Mouse (Mus musculus) central nervous system, embryonic 11.5 days (tissue): ENCODE results near the gene Naga. TPM values are rescaled to one million over a fixed set of nuclear protein-coding genes. Genes with fewer than 3 reads are reported as not detected.

ENCODE experiments used
- polyA plus RNA-seq: library from polyadenylated mRNA; depleted of rRNA; stranded (reverse); fragments of >200 nt; gene quantifications from 2 replicates; pipeline ENCODE4 v1.2.3, GENCODE M21; 2012; rRNA removed

Naga gene
- polyA plus RNA-seq: 47.0 and 64.3 TPM in 2 replicates

GRCm38 (mm10) chr15:82338593-82339112, at the start of gene Naga, which contains the start of the genes Pheta2 and Smdt1:
Gene Naga, minus strand, starts transcription at chr15:82338925.
Gene Pheta2, plus strand, starts transcription at chr15:82338942.
Gene Smdt1, plus strand, starts transcription at chr15:82338959.

DNA sequence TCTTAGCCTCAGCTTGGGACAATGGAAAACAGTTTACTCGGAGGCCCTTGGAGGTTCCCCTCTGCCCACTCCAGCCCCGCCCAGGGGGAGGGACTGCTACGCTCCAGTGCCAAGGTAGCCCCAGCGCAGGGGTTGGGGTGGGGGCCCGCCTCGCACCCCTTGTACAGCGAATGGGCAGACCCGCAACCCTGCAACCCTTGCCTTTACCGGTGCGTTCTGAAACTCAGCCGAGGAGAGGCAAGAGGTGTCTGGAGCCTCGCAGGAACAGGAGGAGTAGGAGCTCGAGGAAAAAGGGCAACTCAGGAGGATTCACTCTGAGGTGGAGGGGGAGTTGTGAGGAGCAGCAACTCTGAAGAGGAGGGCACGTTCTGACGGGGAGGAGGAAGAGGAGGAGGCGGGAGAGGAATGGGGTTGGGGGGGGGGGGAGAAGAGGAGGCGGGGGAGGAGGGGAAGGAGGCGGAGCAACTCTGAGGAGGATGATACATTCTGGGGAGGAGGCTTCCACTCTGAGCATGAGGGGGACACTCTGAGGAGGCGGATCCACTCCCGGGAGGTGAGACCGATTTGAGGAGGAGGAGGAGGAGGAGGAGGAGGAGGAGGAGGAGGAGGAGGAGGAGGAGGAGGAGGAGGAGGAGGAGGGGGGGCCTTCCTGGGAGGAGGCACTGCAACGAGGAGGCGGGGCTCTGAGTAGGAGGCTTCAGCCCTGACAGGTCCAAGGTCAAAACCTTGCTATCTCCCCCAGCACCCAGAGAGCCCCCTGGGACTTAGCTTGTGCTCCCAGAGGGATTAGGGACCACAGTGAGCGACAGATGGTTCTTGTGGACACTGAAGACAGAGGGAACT, 41.4 kb upstream of the Naga start, which contains the start of gene Cyp2d22:
Gene Cyp2d22, minus strand, starts transcription at position 390 of the 843 bp plus-strand sequence.

DNA sequence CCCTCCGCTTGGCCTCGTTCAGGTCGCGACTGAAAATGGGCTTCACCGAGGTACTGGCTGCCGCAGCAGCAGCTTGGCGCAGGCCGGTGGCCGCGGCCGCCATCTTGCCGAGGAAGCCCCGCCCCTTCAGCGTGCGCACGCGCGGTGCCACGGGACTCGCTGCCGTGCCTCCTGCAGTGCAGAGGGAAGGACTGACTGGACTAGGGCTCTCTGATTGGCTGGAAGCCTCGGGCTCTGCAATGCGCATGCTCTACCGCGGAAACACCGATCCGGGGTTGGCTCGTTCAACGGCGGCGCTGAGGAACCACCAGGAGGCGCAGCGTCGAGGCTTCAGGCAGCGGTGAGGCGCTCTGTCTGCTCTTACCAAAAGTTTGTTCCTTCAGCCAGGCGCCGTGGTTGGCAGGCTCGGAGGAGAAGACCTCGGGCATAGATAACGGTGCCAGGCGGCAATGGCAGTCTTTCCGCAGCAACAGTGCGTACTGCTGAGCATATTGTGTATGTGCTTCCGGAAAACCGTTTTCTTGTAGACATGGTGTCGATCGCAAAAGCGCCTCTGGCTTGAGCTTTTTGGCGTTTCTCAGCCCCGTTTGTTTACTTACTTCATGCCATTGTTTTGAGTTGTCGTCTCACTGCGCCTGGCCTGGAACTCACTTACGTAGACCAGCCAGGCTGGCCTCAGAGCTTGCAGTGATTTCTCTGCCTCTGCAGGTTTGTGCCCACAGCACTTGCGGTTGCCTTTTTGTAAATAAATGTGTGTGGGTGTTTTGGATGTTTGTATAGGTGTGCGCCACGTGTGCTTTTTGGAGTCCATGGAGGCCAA, 15.6 kb upstream of the Naga start, which contains the start of gene Ndufa6:
Gene Ndufa6, minus strand, starts transcription at position 197 of the 820 bp plus-strand sequence.

DNA sequence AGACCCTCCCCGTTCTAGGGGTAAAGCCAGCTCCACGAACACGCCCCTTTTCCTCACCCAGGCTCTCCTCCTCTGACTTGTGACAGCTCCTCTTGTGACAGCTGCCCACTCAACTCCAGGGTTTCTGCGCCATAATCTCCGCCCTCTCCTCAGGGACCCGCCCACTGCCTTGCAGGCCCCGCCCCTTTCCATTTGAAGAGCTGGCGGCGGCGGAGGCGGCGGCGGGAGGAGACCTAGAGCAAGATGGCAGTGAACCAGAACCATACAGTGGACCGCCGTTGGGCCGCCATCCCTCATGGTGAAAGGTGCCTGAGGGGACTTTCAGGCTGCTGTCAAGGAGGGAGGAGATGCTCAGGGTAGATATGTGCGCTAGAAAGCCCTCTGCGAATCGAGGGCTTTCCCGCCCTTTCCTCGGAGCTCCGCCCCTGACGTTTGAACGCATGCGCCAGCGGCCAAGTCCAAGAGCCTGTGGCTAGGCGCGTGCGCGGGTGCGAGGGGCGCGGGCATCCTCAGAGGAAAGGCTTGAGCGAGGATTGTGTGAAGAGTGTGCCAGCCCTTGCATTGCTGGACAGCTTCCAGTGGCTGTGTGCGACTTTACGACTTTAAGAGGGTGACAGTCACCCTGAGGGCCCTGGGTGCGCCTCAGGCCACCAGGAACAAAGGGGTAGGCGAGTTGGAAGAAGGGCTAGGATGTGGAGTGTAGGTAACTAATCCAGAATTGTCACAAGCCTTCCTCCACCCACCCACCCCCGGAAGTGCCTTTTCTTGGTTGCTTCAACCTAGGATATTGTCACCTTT, 39.8 kb downstream of the Naga start, which contains the start of gene Wbp2nl:
Gene Wbp2nl, plus strand, starts transcription at position 191 of the 798 bp plus-strand sequence.

Other genes with a start within 250 kb of the Naga start
- gene Ccdc134, start 211.0 kb downstream of the Naga start, polyA plus RNA-seq: 23.7 and 25.0 TPM in 2 replicates
- 120 and 126 TPM in 2 replicates for gene Srebf2, start 191.7 kb downstream of the Naga start, polyA plus RNA-seq
- gene Shisa8, start 126.1 kb downstream of the Naga start, polyA plus RNA-seq: 0.57 and 1.2 TPM in 2 replicates
- gene Tnfrsf13c, start 114.6 kb downstream of the Naga start, polyA plus RNA-seq: 0.14 and 0.28 TPM in 2 replicates
- 45.2 and 65.4 TPM in 2 replicates for gene Cenpm, start 94.2 kb downstream of the Naga start, polyA plus RNA-seq
- 6.7 and 13.2 TPM in 2 replicates for gene 1500009C09Rik, start 86.5 kb downstream of the Naga start, polyA plus RNA-seq
- gene Sept3, start 64.0 kb downstream of the Naga start, polyA plus RNA-seq: 154 and 257 TPM in 2 replicates
- 0.18 and 0.19 TPM in 2 replicates for gene Wbp2nl, start 40.0 kb downstream of the Naga start, polyA plus RNA-seq
- 4.6 and 5.6 TPM in 2 replicates for gene Pheta2, start within 50 bp of the Naga start, polyA plus RNA-seq
- gene Smdt1, start within 50 bp of the Naga start, polyA plus RNA-seq: 188 and 236 TPM in 2 replicates
- 289 and 293 TPM in 2 replicates for gene Ndufa6, start 15.4 kb upstream of the Naga start, polyA plus RNA-seq
- gene Cyp2d22, start 41.3 kb upstream of the Naga start, polyA plus RNA-seq: 11.4 and 15.8 TPM in 2 replicates
- gene Cyp2d11, start 55.1 kb upstream of the Naga start, polyA plus RNA-seq: not detected in 2 replicates
- 0.34 and 0.62 TPM in 2 replicates for gene Cyp2d10, start 68.3 kb upstream of the Naga start, polyA plus RNA-seq
- 0.09 TPM in 1 of 2 replicates, not detected in the other for gene Cyp2d9, start 94.5 kb upstream of the Naga start, polyA plus RNA-seq
- gene Cyp2d12, start 216.1 kb upstream of the Naga start, polyA plus RNA-seq: not detected in 2 replicates